15 mouse cellular contexts compared by ENCODE assay signal in the genomic region with DNA sequence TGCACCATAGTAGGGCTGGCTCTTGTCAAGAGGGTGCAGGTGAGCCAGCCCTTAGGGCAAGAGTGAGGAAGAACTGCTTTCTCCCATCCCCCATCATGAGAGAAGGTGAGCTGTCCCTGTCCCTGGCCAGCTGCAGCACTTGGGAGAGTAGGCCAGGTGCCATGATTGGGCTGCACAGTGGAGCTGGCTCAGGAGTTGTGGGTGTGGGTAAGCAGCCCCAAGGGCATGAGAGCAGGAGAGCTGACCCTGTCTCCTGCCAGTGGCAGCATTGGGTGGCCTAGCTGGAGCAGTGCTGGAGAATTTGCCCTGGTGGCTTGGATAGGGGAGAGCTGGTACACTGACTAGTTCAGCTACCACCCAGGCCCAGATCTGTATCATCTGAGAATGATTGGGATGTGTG. TPM values are rescaled to one million over a fixed set of nuclear protein-coding genes. Genes with fewer than 3 reads are reported as not detected.
DNase-seq lines count a peak whose midpoint lies in the region; ATAC-seq and TF ChIP-seq lines count a peak whose summit lies in the region.
"Had no signal": no experiment of that assay in that cellular context is flagged by ENCODE, and none has a peak within 500 bp of the region (broad histone marks: within the 10 kb centered on the region; RNA-seq: fewer than 3 reads in every experiment).

No protein-coding gene starts in this region.

- TF ChIP-seq POLR2A in cerebellum, adult 2 months (IDR thresholded peaks at IDR 0.05; ENCODE audit: borderline replicate concordance, insufficient read depth, low read length) = no peak
- no peak for TF ChIP-seq POLR2A in myocyte (IDR thresholded peaks at IDR 0.05; ENCODE audit: insufficient read length, low read depth)

- H3K4me1 ChIP-seq in cerebellum, adult 2 months (ENCODE audit: control insufficient read depth, insufficient read depth, low read length) = peaks cover 10% of the 10 kb centered on the region
- H3K4me1 ChIP-seq in kidney, embryonic 15.5 days = peaks cover 25% of the 10 kb centered on the region
- peaks cover 37% of the 10 kb centered on the region for H3K4me1 ChIP-seq in heart, postnatal 0 days (ENCODE audit: control insufficient read depth, insufficient read depth)

- H3ac ChIP-seq in myocyte (ENCODE audit: control insufficient read depth, insufficient read length) = no peak overlapping the region

- TF ChIP-seq CTCF in cerebellum, adult 2 months (IDR thresholded peaks at IDR 0.05; ENCODE audit: borderline replicate concordance, insufficient read depth, low read depth, low read length) = no peak
- TF ChIP-seq CTCF in heart, postnatal 0 days (IDR thresholded peaks at IDR 0.05; ENCODE audit: low read depth) = no peak

- H3K4me3 ChIP-seq in cerebellum, adult 2 months (replicated peaks; ENCODE audit: insufficient read depth, low read depth, low read length) = no peak overlapping the region
- no peak overlapping the region for H3K4me3 ChIP-seq in kidney, embryonic 15.5 days (replicated peaks)
- H3K4me3 ChIP-seq in heart, postnatal 0 days (ENCODE audit: low read depth, low read length) = no peak overlapping the region
- no peak overlapping the region for H3K4me3 ChIP-seq in myocyte
- H3K4me3 ChIP-seq: neural tube, embryonic 13.5 days had no signal

- no peak for TF ChIP-seq EP300 in heart, postnatal 0 days (IDR thresholded peaks at IDR 0.05; ENCODE audit: low read depth)

- no peak overlapping the region for H3K27ac ChIP-seq in cerebellum, adult 2 months (ENCODE audit: insufficient read depth, low read length)
- H3K27ac ChIP-seq in kidney, embryonic 15.5 days = no peak overlapping the region
- peak overlapping the region; percentile 57 for H3K27ac ChIP-seq in heart, postnatal 0 days (ENCODE audit: low read depth)
- H3K27ac ChIP-seq: neural tube, embryonic 13.5 days had no signal

- no peaks in the 10 kb centered on the region for H3K9me3 ChIP-seq in kidney, embryonic 15.5 days (replicated peaks)
- H3K9me3 ChIP-seq in heart, postnatal 0 days (replicated peaks; ENCODE audit: control insufficient read depth, low read length) = no peaks in the 10 kb centered on the region
- H3K9me3 ChIP-seq: neural tube, embryonic 13.5 days had no signal

- no peak overlapping the region for H3K9ac ChIP-seq in kidney, embryonic 15.5 days
- no peak overlapping the region for H3K9ac ChIP-seq in heart, postnatal 0 days (replicated peaks; ENCODE audit: low read depth, low read length)
- H3K9ac ChIP-seq: neural tube, embryonic 13.5 days had no signal

- peak; percentile 13 for DNase-seq in cerebellum, adult 11-12 months
- no peak for DNase-seq in cerebellum, adult 2 months
- DNase-seq in kidney, adult 9 months = peak; percentile 14
- DNase-seq in heart, postnatal 0 days (ENCODE audit: low spot score) = no peak
- DNase-seq in right cerebral cortex, postnatal 10 days (ENCODE audit: low spot score in 2 of 2) = no peak
- no peak for DNase-seq in right cerebral cortex, adult 18-20 months
- DNase-seq: B cell, adult 2 months; cerebellum, postnatal 14 days had no signal

- H3K36me3 ChIP-seq in kidney, embryonic 15.5 days = no peaks in the 10 kb centered on the region
- no peaks in the 10 kb centered on the region for H3K36me3 ChIP-seq in heart, postnatal 0 days (replicated peaks; ENCODE audit: control insufficient read depth, insufficient read depth, low read length)
- H3K36me3 ChIP-seq in myocyte (ENCODE audit: control insufficient read depth, insufficient read depth) = no peaks in the 10 kb centered on the region
- H3K36me3 ChIP-seq: neural tube, embryonic 13.5 days had no signal

- no peak for ATAC-seq in kidney, embryonic 15.5 days (replicated peaks; ENCODE audit: low FRiP score)
- peak; percentile 41; the same call in 1 of the 2 replicates for ATAC-seq in heart, postnatal 0 days (ENCODE audit: insufficient read depth, low read depth)
- ATAC-seq: forebrain, embryonic 14.5 days; hindbrain, embryonic 16.5 days had no signal

- no peaks in the 10 kb centered on the region for H3K27me3 ChIP-seq in cerebellum, adult 2 months (ENCODE audit: control insufficient read depth, insufficient read depth, low read length)
- H3K27me3 ChIP-seq in kidney, embryonic 15.5 days = no peaks in the 10 kb centered on the region
- H3K27me3 ChIP-seq in heart, postnatal 0 days (ENCODE audit: control insufficient read depth, insufficient read depth, low read length) = no peaks in the 10 kb centered on the region
- H3K27me3 ChIP-seq in myocyte (ENCODE audit: control insufficient read depth, insufficient read depth, insufficient read length) = no peaks in the 10 kb centered on the region
- H3K27me3 ChIP-seq: neural tube, embryonic 13.5 days had no signal

- H3K79me2 ChIP-seq in myocyte (ENCODE audit: control insufficient read depth, insufficient read depth) = peaks cover 99% of the 10 kb centered on the region

- no peak overlapping the region for H3K4me2 ChIP-seq in kidney, embryonic 15.5 days
- no peak overlapping the region for H3K4me2 ChIP-seq in heart, postnatal 0 days (ENCODE audit: low read depth, low read length)
- H3K4me2 ChIP-seq in myocyte (ENCODE audit: low read depth) = peak overlapping the region; percentile 5
- H3K4me2 ChIP-seq: liver, embryonic 11.5 days; midbrain, embryonic 11.5 days; neural tube, embryonic 13.5 days had no signal

TF ChIP-seq in myocyte, 11 proteins besides CTCF, POLR2A, EP300 and RAD21:
- TF ChIP-seq MYOG (IDR thresholded peaks at IDR 0.05; ENCODE audit: control insufficient read depth in 1 of 3, insufficient read depth in 1 of 3, insufficient read length in 2 of 3, low read depth in 2 of 3) (peak in 1 of 3 experiments; percentile 63), MYOD1 (IDR thresholded peaks at IDR 0.05; ENCODE audit: control insufficient read depth in 1 of 3, insufficient read length in 2 of 3, low read depth in 2 of 3) (peak in 2 of 3 experiments; percentile 33 to 70), TCF12 (IDR thresholded peaks at IDR 0.05; ENCODE audit: insufficient read depth, poor library complexity, severe bottlenecking) (no peak)
TF ChIP-seq in myocyte: peak in this region for 2.

RNA-seq across cellular contexts. Expression of gene Luzp1, which starts 43.3 kb away (rescaled TPM):
- polyA plus RNA-seq in cerebellum, adult 2 months (2012; rRNA removed) = 48.0 TPM in 2 replicates
- 134 and 146 TPM in 2 replicates for polyA plus RNA-seq in kidney, embryonic 15.5 days (2015; fragmentation: Nextera tagmentation; extraction: Ambion mirVana)
- total RNA-seq in heart, postnatal 0 days (2014; rRNA removed; ENCODE audit: low replicate concordance) = 22.6 and 24.5 TPM in 2 replicates
- polyA plus RNA-seq in heart, postnatal 0 days (2015; fragmentation: Nextera tagmentation; extraction: Ambion mirVana) = 80.2 and 91.1 TPM in 2 replicates
- 12.5 TPM for polyA plus RNA-seq in myocyte (2012; fragmentation: generic; extraction: Trizol)

RNA-seq across cellular contexts. Expression of gene 6030445D17Rik, which starts 50.9 kb away (rescaled TPM):
- polyA plus RNA-seq in cerebellum, adult 2 months (2012; rRNA removed) = 0.61 and 0.67 TPM in 2 replicates
- polyA plus RNA-seq in kidney, embryonic 15.5 days (2015; fragmentation: Nextera tagmentation; extraction: Ambion mirVana) = 0.40 and 0.57 TPM in 2 replicates
- total RNA-seq in heart, postnatal 0 days (2014; rRNA removed; ENCODE audit: low replicate concordance) = not detected in 2 replicates
- polyA plus RNA-seq in heart, postnatal 0 days (2015; fragmentation: Nextera tagmentation; extraction: Ambion mirVana) = 0.27 and 0.43 TPM in 2 replicates
- polyA plus RNA-seq in myocyte (2012; fragmentation: generic; extraction: Trizol) = 0.46 TPM
- polyA plus RNA-seq: forebrain, embryonic 14.5 days; liver, embryonic 11.5 days had no signal

Comparison
In these comparisons a context has a peak if more than half of its experiments do, and no peak if none do; other contexts are left out.
1. DNase-seq: peak in cerebellum, adult 11-12 months (single experiment) and kidney, adult 9 months (single experiment); none in cerebellum, adult 2 months (0 of 2), heart, postnatal 0 days (single experiment), right cerebral cortex, postnatal 10 days (0 of 2) and right cerebral cortex, adult 18-20 months (single experiment).